Comparison of ENCODE assay signal across 8 mouse cellular contexts in genomic region chr13:23560699-23561098, GRCm38 (mm10). TPM values are rescaled to one million over a fixed set of nuclear protein-coding genes. Genes with fewer than 3 reads are reported as not detected.
DNase-seq lines count a peak whose midpoint lies in the region; ATAC-seq and TF ChIP-seq lines count a peak whose summit lies in the region.
"Not testable (repeated sequence)": the region's sequence is repeated elsewhere in the genome, so short reads cannot be mapped to it uniquely, and the experiment has no call there.
"Had no signal": no experiment of that assay in that cellular context is flagged by ENCODE, and none has a peak within 500 bp of the region (broad histone marks: within the 10 kb centered on the region; RNA-seq: fewer than 3 reads in every experiment).

No protein-coding gene starts in this region.

- peak overlapping the region; percentile 29 for H3K4me2 ChIP-seq in embryonic facial prominence, embryonic 14.5 days (ENCODE audit: low read depth, low read length)
- peak overlapping the region; percentile 15; the same call in 1 of the 2 replicates for H3K4me2 ChIP-seq in forebrain, embryonic 15.5 days (replicated peaks)
- 0 out of 2 replicates have a peak overlapping the region, but pooled peaks have one; percentile 16 for H3K4me2 ChIP-seq in intestine, embryonic 16.5 days (ENCODE audit: low read depth, low read length)
- not testable (repeated sequence) for H3K4me2 ChIP-seq in limb, embryonic 14.5 days (replicated peaks; ENCODE audit: low read depth, low read length, severe bottlenecking)
- peak overlapping the region; percentile 39 for H3K4me2 ChIP-seq in lung, embryonic 15.5 days
- H3K4me2 ChIP-seq in midbrain, embryonic 14.5 days (ENCODE audit: low read length): peak overlapping the region; percentile 28

- not testable (repeated sequence) for H3K36me3 ChIP-seq in E14TG2a.4 (ENCODE audit: insufficient read depth, low read length); embryonic facial prominence, embryonic 14.5 days (ENCODE audit: control insufficient read depth, insufficient read depth, low read length); forebrain, embryonic 15.5 days; intestine, embryonic 16.5 days (ENCODE audit: control insufficient read depth, insufficient read depth, low read length); limb, embryonic 14.5 days (ENCODE audit: control insufficient read depth, insufficient read depth, low read length); lung, embryonic 15.5 days; midbrain, embryonic 14.5 days (ENCODE audit: control insufficient read depth, insufficient read depth, low read length)

- TF ChIP-seq CTCF in E14TG2a.4 (conservative IDR thresholded peaks at IDR 0.05; ENCODE audit: low read length): not testable (repeated sequence)

- not testable (repeated sequence) for H3K27me3 ChIP-seq in E14TG2a.4 (ENCODE audit: insufficient read depth, low read length); embryonic facial prominence, embryonic 14.5 days (replicated peaks; ENCODE audit: control insufficient read depth, insufficient read depth, low read length); forebrain, embryonic 15.5 days; intestine, embryonic 16.5 days (replicated peaks; ENCODE audit: control insufficient read depth, insufficient read depth, low read length); limb, embryonic 14.5 days (ENCODE audit: control insufficient read depth, insufficient read depth, low read length); lung, embryonic 15.5 days; midbrain, embryonic 14.5 days (ENCODE audit: control insufficient read depth, insufficient read depth, low read length)

- DNase-seq in embryonic facial prominence, embryonic 14.5 days (ENCODE audit: low spot score): peak; percentile 12
- not testable (repeated sequence) for DNase-seq in limb, embryonic 14.5 days (ENCODE audit: low spot score); midbrain, embryonic 14.5 days

- 15% methylated on average over 2 of the region's 2 CpGs for WGBS in embryonic facial prominence, embryonic 14.5 days
- 10% methylated on average over 2 of the region's 2 CpGs for WGBS in forebrain, embryonic 15.5 days
- WGBS in intestine, embryonic 16.5 days: 20% methylated on average over 2 of the region's 2 CpGs
- 31% methylated on average over 2 of the region's 2 CpGs for WGBS in limb, embryonic 14.5 days
- 10% methylated on average over 2 of the region's 2 CpGs for WGBS in lung, embryonic 15.5 days
- WGBS in midbrain, embryonic 14.5 days: 9% methylated on average over 2 of the region's 2 CpGs

- peaks cover 27% of the 10 kb centered on the region for H3K4me1 ChIP-seq in E14TG2a.4 (replicated peaks; ENCODE audit: low read depth, low read length)
- H3K4me1 ChIP-seq in embryonic facial prominence, embryonic 14.5 days (ENCODE audit: control insufficient read depth, insufficient read depth, low read length); intestine, embryonic 16.5 days (ENCODE audit: control insufficient read depth, insufficient read depth, low read length); limb, embryonic 14.5 days (ENCODE audit: control insufficient read depth, insufficient read depth, low read length); midbrain, embryonic 14.5 days (ENCODE audit: control insufficient read depth, insufficient read depth, low read length): not testable (repeated sequence)
- H3K4me1 ChIP-seq in forebrain, embryonic 15.5 days: peaks cover 17% of the 10 kb centered on the region
- peaks cover 10% of the 10 kb centered on the region; the same call in 1 of the 2 replicates for H3K4me1 ChIP-seq in lung, embryonic 15.5 days

- H3K4me3 ChIP-seq in E14TG2a.4 (replicated peaks; ENCODE audit: low read length): 0 out of 2 replicates have a peak overlapping the region, but pooled peaks have one; percentile 13
- H3K4me3 ChIP-seq in embryonic facial prominence, embryonic 14.5 days (ENCODE audit: low read depth, low read length); forebrain, embryonic 15.5 days; intestine, embryonic 16.5 days (ENCODE audit: low read length); limb, embryonic 14.5 days (replicated peaks; ENCODE audit: low read length); midbrain, embryonic 14.5 days (replicated peaks; ENCODE audit: low read depth, low read length): not testable (repeated sequence)
- peak overlapping the region; percentile 10; the same call in 1 of the 2 replicates for H3K4me3 ChIP-seq in lung, embryonic 15.5 days

- not testable (repeated sequence) for TF ChIP-seq POLR2A in limb, embryonic 14.5 days (IDR thresholded peaks at IDR 0.05; ENCODE audit: borderline replicate concordance, extremely low read depth, insufficient read depth, insufficient read length)

- peak overlapping the region; percentile 28; the same call in 1 of the 2 replicates for H3K27ac ChIP-seq in embryonic facial prominence, embryonic 14.5 days (replicated peaks; ENCODE audit: low read depth, low read length)
- H3K27ac ChIP-seq in forebrain, embryonic 15.5 days (replicated peaks); midbrain, embryonic 14.5 days (replicated peaks; ENCODE audit: low read depth, low read length): not testable (repeated sequence)
- 0 out of 2 replicates have a peak overlapping the region, but pooled peaks have one; percentile 23 for H3K27ac ChIP-seq in intestine, embryonic 16.5 days (ENCODE audit: low read length)
- peak overlapping the region; percentile 26; the same call in 1 of the 2 replicates for H3K27ac ChIP-seq in limb, embryonic 14.5 days (replicated peaks; ENCODE audit: low read depth, low read length)
- peak overlapping the region; percentile 57; the same call in 1 of the 2 replicates for H3K27ac ChIP-seq in lung, embryonic 15.5 days

- H3K9ac ChIP-seq in embryonic facial prominence, embryonic 14.5 days (ENCODE audit: low read depth, low read length): 0 out of 2 replicates have a peak overlapping the region, but pooled peaks have one; percentile 34
- not testable (repeated sequence) for H3K9ac ChIP-seq in forebrain, embryonic 15.5 days (replicated peaks); intestine, embryonic 16.5 days (ENCODE audit: low read depth, low read length); limb, embryonic 14.5 days (ENCODE audit: low read depth, low read length, severe bottlenecking); lung, embryonic 15.5 days; midbrain, embryonic 14.5 days (replicated peaks; ENCODE audit: low read length)

- not testable (repeated sequence) for ATAC-seq in embryonic facial prominence, embryonic 14.5 days (ENCODE audit: low read depth); forebrain, embryonic 15.5 days (replicated peaks); intestine, embryonic 16.5 days; limb, embryonic 14.5 days (ENCODE audit: low FRiP score, low read depth); lung, embryonic 15.5 days (ENCODE audit: borderline replicate concordance, extremely low read depth, low FRiP score, low TSS enrichment); midbrain, embryonic 14.5 days (ENCODE audit: low FRiP score, low TSS enrichment)

- H3K9me3 ChIP-seq in E14TG2a.4 (ENCODE audit: low read length); embryonic facial prominence, embryonic 14.5 days (ENCODE audit: control insufficient read depth, low read length); forebrain, embryonic 15.5 days; intestine, embryonic 16.5 days (ENCODE audit: control insufficient read depth, low read length); limb, embryonic 14.5 days (ENCODE audit: control insufficient read depth, low read length); lung, embryonic 15.5 days; midbrain, embryonic 14.5 days (ENCODE audit: control insufficient read depth, low read length): not testable (repeated sequence)

RNA-seq across cellular contexts. Expression of gene Hist1h3e, which starts 1.5 kb away (rescaled TPM):
- polyA plus RNA-seq in embryonic facial prominence, embryonic 14.5 days (2014; fragmentation: Nextera tagmentation; extraction: Ambion mirVana): 4.4 and 6.1 TPM in 2 replicates
- 2.6 and 2.7 TPM in 2 replicates for polyA plus RNA-seq in forebrain, embryonic 15.5 days (2015; fragmentation: Nextera tagmentation; extraction: Ambion mirVana)
- 2.7 and 4.1 TPM in 2 replicates for polyA plus RNA-seq in intestine, embryonic 16.5 days (2015; fragmentation: Nextera tagmentation; extraction: Ambion mirVana)
- 36.1 and 54.1 TPM in 2 replicates for polyA plus RNA-seq in limb, embryonic 14.5 days (2012; rRNA removed)
- polyA plus RNA-seq in limb, embryonic 14.5 days (2014; fragmentation: Nextera tagmentation; extraction: Ambion mirVana): 6.7 and 7.0 TPM in 2 replicates
- 7.1 and 7.9 TPM in 2 replicates for polyA plus RNA-seq in lung, embryonic 15.5 days (2015; fragmentation: Nextera tagmentation; extraction: Ambion mirVana)
- polyA plus RNA-seq in midbrain, embryonic 14.5 days (2014; fragmentation: Nextera tagmentation; extraction: Ambion mirVana): 3.1 and 3.8 TPM in 2 replicates

RNA-seq across cellular contexts. Expression of gene Hist1h1d, which starts 7.6 kb away (rescaled TPM):
- polyA plus RNA-seq in embryonic facial prominence, embryonic 14.5 days (2014; fragmentation: Nextera tagmentation; extraction: Ambion mirVana): 0.60 TPM in 2 replicates
- polyA plus RNA-seq in forebrain, embryonic 15.5 days (2015; fragmentation: Nextera tagmentation; extraction: Ambion mirVana): 0.23 and 0.25 TPM in 2 replicates
- 0.28 and 0.42 TPM in 2 replicates for polyA plus RNA-seq in intestine, embryonic 16.5 days (2015; fragmentation: Nextera tagmentation; extraction: Ambion mirVana)
- polyA plus RNA-seq in limb, embryonic 14.5 days (2012; rRNA removed): 0.50 and 0.62 TPM in 2 replicates
- 0.47 and 0.61 TPM in 2 replicates for polyA plus RNA-seq in limb, embryonic 14.5 days (2014; fragmentation: Nextera tagmentation; extraction: Ambion mirVana)
- polyA plus RNA-seq in lung, embryonic 15.5 days (2015; fragmentation: Nextera tagmentation; extraction: Ambion mirVana): 0.78 and 0.86 TPM in 2 replicates
- 0.11 and 0.18 TPM in 2 replicates for polyA plus RNA-seq in midbrain, embryonic 14.5 days (2014; fragmentation: Nextera tagmentation; extraction: Ambion mirVana)
- polyA plus RNA-seq: adrenal gland, adult 2 months had no signal

RNA-seq across cellular contexts. Expression of gene Hist1h4f, which starts 9.3 kb away (rescaled TPM):
- polyA plus RNA-seq in embryonic facial prominence, embryonic 14.5 days (2014; fragmentation: Nextera tagmentation; extraction: Ambion mirVana): 0.84 and 0.88 TPM in 2 replicates
- polyA plus RNA-seq in forebrain, embryonic 15.5 days (2015; fragmentation: Nextera tagmentation; extraction: Ambion mirVana): 0.70 and 0.73 TPM in 2 replicates
- 0.68 and 0.98 TPM in 2 replicates for polyA plus RNA-seq in intestine, embryonic 16.5 days (2015; fragmentation: Nextera tagmentation; extraction: Ambion mirVana)
- polyA plus RNA-seq in limb, embryonic 14.5 days (2012; rRNA removed): 13.7 and 21.4 TPM in 2 replicates
- 2.6 and 2.8 TPM in 2 replicates for polyA plus RNA-seq in limb, embryonic 14.5 days (2014; fragmentation: Nextera tagmentation; extraction: Ambion mirVana)
- polyA plus RNA-seq in lung, embryonic 15.5 days (2015; fragmentation: Nextera tagmentation; extraction: Ambion mirVana): 1.7 and 2.1 TPM in 2 replicates
- polyA plus RNA-seq in midbrain, embryonic 14.5 days (2014; fragmentation: Nextera tagmentation; extraction: Ambion mirVana): not detected in 2 replicates

RNA-seq across cellular contexts. Expression of gene Hist1h2ae, which starts 10.3 kb away (rescaled TPM):
- polyA plus RNA-seq in embryonic facial prominence, embryonic 14.5 days (2014; fragmentation: Nextera tagmentation; extraction: Ambion mirVana): 93.4 and 108 TPM in 2 replicates
- polyA plus RNA-seq in forebrain, embryonic 15.5 days (2015; fragmentation: Nextera tagmentation; extraction: Ambion mirVana): 48.1 and 55.0 TPM in 2 replicates
- 39.1 and 46.5 TPM in 2 replicates for polyA plus RNA-seq in intestine, embryonic 16.5 days (2015; fragmentation: Nextera tagmentation; extraction: Ambion mirVana)
- 19.8 and 35.0 TPM in 2 replicates for polyA plus RNA-seq in limb, embryonic 14.5 days (2012; rRNA removed)
- polyA plus RNA-seq in limb, embryonic 14.5 days (2014; fragmentation: Nextera tagmentation; extraction: Ambion mirVana): 103 and 109 TPM in 2 replicates
- 143 and 164 TPM in 2 replicates for polyA plus RNA-seq in lung, embryonic 15.5 days (2015; fragmentation: Nextera tagmentation; extraction: Ambion mirVana)
- 30.2 and 34.0 TPM in 2 replicates for polyA plus RNA-seq in midbrain, embryonic 14.5 days (2014; fragmentation: Nextera tagmentation; extraction: Ambion mirVana)

RNA-seq across cellular contexts. Expression of gene Hist1h2bg, which starts 10.5 kb away (rescaled TPM):
- polyA plus RNA-seq in embryonic facial prominence, embryonic 14.5 days (2014; fragmentation: Nextera tagmentation; extraction: Ambion mirVana): 5.1 and 5.3 TPM in 2 replicates
- polyA plus RNA-seq in forebrain, embryonic 15.5 days (2015; fragmentation: Nextera tagmentation; extraction: Ambion mirVana): 4.7 and 5.6 TPM in 2 replicates
- polyA plus RNA-seq in intestine, embryonic 16.5 days (2015; fragmentation: Nextera tagmentation; extraction: Ambion mirVana): 8.7 and 8.8 TPM in 2 replicates
- 38.9 and 60.8 TPM in 2 replicates for polyA plus RNA-seq in limb, embryonic 14.5 days (2012; rRNA removed)
- polyA plus RNA-seq in limb, embryonic 14.5 days (2014; fragmentation: Nextera tagmentation; extraction: Ambion mirVana): 6.9 and 10.0 TPM in 2 replicates
- 14.5 and 17.7 TPM in 2 replicates for polyA plus RNA-seq in lung, embryonic 15.5 days (2015; fragmentation: Nextera tagmentation; extraction: Ambion mirVana)
- 1.4 and 2.6 TPM in 2 replicates for polyA plus RNA-seq in midbrain, embryonic 14.5 days (2014; fragmentation: Nextera tagmentation; extraction: Ambion mirVana)
